In genomic region chr7:144023561-144023960, GRCm38 (mm10) we compare ENCODE assay signal across 28 mouse cellular contexts. TPM values are rescaled to one million over a fixed set of nuclear protein-coding genes. Genes with fewer than 3 reads are reported as not detected.
DNase-seq lines count a peak whose midpoint lies in the region; ATAC-seq and TF ChIP-seq lines count a peak whose summit lies in the region.
"Had no signal": no experiment of that assay in that cellular context is flagged by ENCODE, and none has a peak within 500 bp of the region (broad histone marks: within the 10 kb centered on the region; RNA-seq: fewer than 3 reads in every experiment).

No protein-coding gene starts in this region.

- no peak for TF ChIP-seq POLR2A in kidney, adult 2 months (IDR thresholded peaks at IDR 0.05; ENCODE audit: low read depth, low read length)

- no peak overlapping the region for H3K4me2 ChIP-seq in kidney, embryonic 15.5 days
- no peak overlapping the region for H3K4me2 ChIP-seq in liver, postnatal 0 days (ENCODE audit: low read depth, low read length)
- H3K4me2 ChIP-seq in forebrain, embryonic 16.5 days (ENCODE audit: low read length): no peak overlapping the region
- H3K4me2 ChIP-seq in intestine, embryonic 16.5 days (ENCODE audit: low read depth, low read length): no peak overlapping the region
- H3K4me2 ChIP-seq: embryonic facial prominence, embryonic 15.5 days; heart, embryonic 13.5 days; lung, embryonic 14.5 days; midbrain, embryonic 15.5 days; neural tube, embryonic 13.5 days had no signal

- H3K4me1 ChIP-seq in kidney, adult 2 months (ENCODE audit: control insufficient read depth, insufficient read depth, low read length): peaks cover 47% of the 10 kb centered on the region
- H3K4me1 ChIP-seq in kidney, embryonic 15.5 days: peaks cover 20% of the 10 kb centered on the region
- peaks cover 6% of the 10 kb centered on the region for H3K4me1 ChIP-seq in liver, postnatal 0 days (ENCODE audit: insufficient read depth)
- H3K4me1 ChIP-seq in forebrain, embryonic 16.5 days (replicated peaks; ENCODE audit: control insufficient read depth, insufficient read depth, low read length): no peaks in the 10 kb centered on the region
- H3K4me1 ChIP-seq in intestine, embryonic 16.5 days (ENCODE audit: control insufficient read depth, insufficient read depth, low read length): peaks cover 12% of the 10 kb centered on the region
- H3K4me1 ChIP-seq: embryonic facial prominence, embryonic 15.5 days; heart, embryonic 13.5 days; midbrain, embryonic 15.5 days; neural tube, embryonic 13.5 days had no signal

- DNase-seq in kidney, adult 2 months: peak; percentile 75
- peak; percentile 52 to 67 for DNase-seq in kidney, postnatal 36 days
- DNase-seq in liver, postnatal 0 days: peak; percentile 49
- DNase-seq: B cell, adult 2 months; cerebellum, adult 11 months; cerebellum, adult 9-11 months; gastrocnemius, postnatal 36 days; heart, adult 2 months; heart, postnatal 14 days; lung, embryonic 14.5 days; lung, postnatal 36 days; retina, postnatal 1 day; right cerebral cortex, postnatal 4 days had no signal

- H3K36me3 ChIP-seq in kidney, adult 2 months (ENCODE audit: control insufficient read depth, insufficient read depth, low read length): no peaks in the 10 kb centered on the region
- H3K36me3 ChIP-seq in kidney, embryonic 15.5 days: no peaks in the 10 kb centered on the region
- no peaks in the 10 kb centered on the region for H3K36me3 ChIP-seq in liver, postnatal 0 days (replicated peaks; ENCODE audit: insufficient read depth, low read length)
- no peaks in the 10 kb centered on the region for H3K36me3 ChIP-seq in forebrain, embryonic 16.5 days (ENCODE audit: control insufficient read depth, insufficient read depth)
- H3K36me3 ChIP-seq in intestine, embryonic 16.5 days (ENCODE audit: control insufficient read depth, insufficient read depth, low read length): no peaks in the 10 kb centered on the region
- H3K36me3 ChIP-seq: embryonic facial prominence, embryonic 15.5 days; G1E; heart, embryonic 13.5 days; midbrain, embryonic 15.5 days; neural tube, embryonic 13.5 days had no signal

- no peaks in the 10 kb centered on the region for H3K27me3 ChIP-seq in kidney, adult 2 months (replicated peaks; ENCODE audit: control insufficient read depth, insufficient read depth, low read length)
- no peaks in the 10 kb centered on the region for H3K27me3 ChIP-seq in kidney, embryonic 15.5 days
- no peaks in the 10 kb centered on the region for H3K27me3 ChIP-seq in liver, postnatal 0 days (ENCODE audit: insufficient read depth, low read length)
- H3K27me3 ChIP-seq in forebrain, embryonic 16.5 days (replicated peaks; ENCODE audit: control insufficient read depth, insufficient read depth, low read length): no peaks in the 10 kb centered on the region
- no peaks in the 10 kb centered on the region for H3K27me3 ChIP-seq in intestine, embryonic 16.5 days (replicated peaks; ENCODE audit: control insufficient read depth, insufficient read depth, low read length)
- H3K27me3 ChIP-seq: embryonic facial prominence, embryonic 15.5 days; midbrain, embryonic 15.5 days; neural tube, embryonic 13.5 days; Patski had no signal

- TF ChIP-seq EP300 in liver, postnatal 0 days (IDR thresholded peaks at IDR 0.05; ENCODE audit: low read depth): no peak

- 33% methylated on average over 4 of the region's 4 CpGs for WGBS in kidney, adult 2 months
- WGBS in kidney, embryonic 15.5 days: 58% methylated on average over 4 of the region's 4 CpGs
- 42% methylated on average over 4 of the region's 4 CpGs for WGBS in liver, postnatal 0 days (ENCODE audit: insufficient replicate concordance)
- WGBS in forebrain, embryonic 16.5 days: 71% methylated on average over 4 of the region's 4 CpGs
- 42% methylated on average over 4 of the region's 4 CpGs for WGBS in intestine, embryonic 16.5 days

- no peak overlapping the region for H3K9ac ChIP-seq in kidney, embryonic 15.5 days
- H3K9ac ChIP-seq in liver, postnatal 0 days (replicated peaks): no peak overlapping the region
- no peak overlapping the region for H3K9ac ChIP-seq in forebrain, embryonic 16.5 days (replicated peaks; ENCODE audit: low read depth, low read length)
- H3K9ac ChIP-seq in intestine, embryonic 16.5 days (ENCODE audit: low read depth, low read length): no peak overlapping the region
- H3K9ac ChIP-seq: embryonic facial prominence, embryonic 15.5 days; heart, embryonic 13.5 days; lung, embryonic 14.5 days; midbrain, embryonic 15.5 days; neural tube, embryonic 13.5 days had no signal

- H3K4me3 ChIP-seq in kidney, adult 2 months (ENCODE audit: insufficient read depth, low read depth, low read length): no peak overlapping the region
- H3K4me3 ChIP-seq in kidney, embryonic 15.5 days (replicated peaks): no peak overlapping the region
- H3K4me3 ChIP-seq in liver, postnatal 0 days (ENCODE audit: low read depth, low read length): no peak overlapping the region
- no peak overlapping the region for H3K4me3 ChIP-seq in forebrain, embryonic 16.5 days (replicated peaks; ENCODE audit: low read length)
- no peak overlapping the region for H3K4me3 ChIP-seq in intestine, embryonic 16.5 days (ENCODE audit: low read length)
- H3K4me3 ChIP-seq: embryonic facial prominence, embryonic 15.5 days; heart, adult 2 months; heart, embryonic 13.5 days; midbrain, embryonic 15.5 days; myocyte; neural tube, embryonic 13.5 days had no signal

- TF ChIP-seq CTCF in kidney, adult 2 months (conservative IDR thresholded peaks at IDR 0.05; ENCODE audit: insufficient read depth, insufficient read length, low read depth, low read length): no peak
- no peak for TF ChIP-seq CTCF in liver, postnatal 0 days (IDR thresholded peaks at IDR 0.05; ENCODE audit: low read depth)

- H3K27ac ChIP-seq in kidney, adult 2 months (ENCODE audit: insufficient read depth, low read depth, low read length): peak overlapping the region; percentile 74
- peak overlapping the region; percentile 62 for H3K27ac ChIP-seq in kidney, embryonic 15.5 days
- H3K27ac ChIP-seq in liver, postnatal 0 days (ENCODE audit: low read depth): peak overlapping the region; percentile 83
- H3K27ac ChIP-seq in forebrain, embryonic 16.5 days (ENCODE audit: low read length): no peak overlapping the region
- H3K27ac ChIP-seq in intestine, embryonic 16.5 days (ENCODE audit: low read length): no peak overlapping the region
- H3K27ac ChIP-seq: embryonic facial prominence, embryonic 15.5 days; heart, adult 2 months; heart, embryonic 13.5 days; midbrain, embryonic 15.5 days; neural tube, embryonic 13.5 days had no signal

- ATAC-seq in kidney, embryonic 15.5 days (replicated peaks; ENCODE audit: low FRiP score): no peak
- ATAC-seq in liver, postnatal 0 days: peak; percentile 78
- no peak for ATAC-seq in erythroblast, adult 5-6 weeks (replicated peaks; ENCODE audit: low FRiP score, poor library complexity, severe bottlenecking)
- ATAC-seq in forebrain, embryonic 16.5 days: no peak
- ATAC-seq in monocyte, adult 5-6 weeks (replicated peaks; ENCODE audit: insufficient number of reproducible peaks, low FRiP score, low TSS enrichment, poor library complexity, severe bottlenecking): no peak
- ATAC-seq in intestine, embryonic 16.5 days: no peak
- ATAC-seq: midbrain, embryonic 15.5 days; Patski had no signal

- H3K9me3 ChIP-seq in kidney, embryonic 15.5 days (replicated peaks): no peaks in the 10 kb centered on the region
- H3K9me3 ChIP-seq in liver, postnatal 0 days (ENCODE audit: low read length): no peaks in the 10 kb centered on the region
- H3K9me3 ChIP-seq in forebrain, embryonic 16.5 days (ENCODE audit: control insufficient read depth, low read length): no peaks in the 10 kb centered on the region
- peaks cover 2% of the 10 kb centered on the region; the same call in 1 of the 2 replicates for H3K9me3 ChIP-seq in intestine, embryonic 16.5 days (ENCODE audit: control insufficient read depth, low read length)
- H3K9me3 ChIP-seq: embryonic facial prominence, embryonic 15.5 days; G1E; heart, embryonic 13.5 days; midbrain, embryonic 15.5 days; neural tube, embryonic 13.5 days had no signal

RNA-seq across cellular contexts. Expression of gene Shank2, which starts 21.8 kb away (rescaled TPM):
- 16.1 and 17.1 TPM in 2 replicates for polyA plus RNA-seq in kidney, adult 2 months (2012; rRNA removed)
- 2.6 and 2.7 TPM in 2 replicates for polyA plus RNA-seq in kidney, embryonic 15.5 days (2015; fragmentation: Nextera tagmentation; extraction: Ambion mirVana)
- 0.58 and 0.92 TPM in 2 replicates for polyA plus RNA-seq in liver, postnatal 0 days (2015; fragmentation: Nextera tagmentation; extraction: Ambion mirVana)
- not detected in 2 replicates for total RNA-seq in erythroblast, adult 5-6 weeks (2015; ENCODE audit: low replicate concordance)
- total RNA-seq in erythroblast, adult 5-6 weeks (2017; ENCODE audit: low replicate concordance): not detected in 2 replicates
- polyA plus RNA-seq in forebrain, embryonic 16.5 days (2015; fragmentation: Nextera tagmentation; extraction: Ambion mirVana): 7.1 and 9.7 TPM in 2 replicates
- total RNA-seq in monocyte, adult 5-6 weeks (2017): 0.10 TPM in 1 of 3 replicates, not detected in the others
- 1.0 and 1.2 TPM in 2 replicates for polyA plus RNA-seq in intestine, embryonic 16.5 days (2015; fragmentation: Nextera tagmentation; extraction: Ambion mirVana)
- total RNA-seq: CH12.LX; common myeloid progenitor, adult 5-6 weeks; megakaryocyte-erythroid progenitor cell, adult 5-6 weeks had no signal
- polyA plus RNA-seq: G1E had no signal

Comparison
In these comparisons a context has a peak if more than half of its experiments do, and no peak if none do; other contexts are left out.
1. H3K27ac ChIP-seq: peak in kidney, adult 2 months (single experiment), kidney, embryonic 15.5 days (single experiment) and liver, postnatal 0 days (single experiment); none in forebrain, embryonic 16.5 days (single experiment) and intestine, embryonic 16.5 days (single experiment).
2. Peak in every context shown above with its lines, with median percentiles within 50 percentile points of each other: DNase-seq.